Mouse (Mus musculus) G1E (cell line): ENCODE measurements around the gene Tmem150a.

Experiments used
- CTCF ChIP-seq: IDR thresholded peaks from 2 replicates; pipeline ENCODE4 v1.5.1; 2012; ENCODE audit warnings: low read depth, low read length, inconsistent platforms, mixed read lengths
- POLR2AphosphoS5 ChIP-seq: IDR thresholded peaks from 2 replicates; pipeline ENCODE4 v1.6.1; 2012; ENCODE audit warnings: low read depth, low read length, inconsistent platforms; ENCODE audit not compliant: insufficient replicate concordance
- TAL1 ChIP-seq: conservative IDR thresholded peaks from 2 replicates; pipeline ENCODE4 v1.6.1; 2012; ENCODE audit warnings: low read depth, low read length, inconsistent platforms, mixed read lengths

DNA sequence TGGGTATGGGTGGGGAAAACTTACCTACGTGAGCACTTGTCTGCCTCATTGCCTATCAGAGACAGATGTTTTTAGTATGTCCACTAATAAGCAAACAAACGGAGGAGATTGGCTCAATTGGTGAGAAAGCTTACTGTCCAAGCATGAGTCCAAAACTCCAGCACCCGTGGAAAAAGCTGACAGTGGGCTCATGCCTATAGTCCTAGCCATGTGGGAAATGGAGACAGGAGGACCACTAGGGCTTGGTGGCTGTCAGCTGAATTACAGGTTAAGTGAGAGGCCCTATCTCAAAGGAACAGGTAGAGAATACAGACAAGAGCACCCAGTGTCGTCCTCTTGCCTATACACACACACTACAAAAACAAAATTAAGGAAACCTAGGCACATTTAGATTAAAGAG is 9.0 kb upstream of the Tmem150a start:
- TF ChIP-seq CTCF = no peak
- TF ChIP-seq TAL1 = no peak
- no peak for TF ChIP-seq POLR2AphosphoS5
